Comparison of ENCODE assay signal across 8 mouse cellular contexts in genomic region chr11:22990393-22991126, GRCm38 (mm10). TPM values are rescaled to one million over a fixed set of nuclear protein-coding genes. Genes with fewer than 3 reads are reported as not detected.
DNase-seq lines count a peak whose midpoint lies in the region; ATAC-seq and TF ChIP-seq lines count a peak whose summit lies in the region.

Gene Cct4 (plus strand): TSS chr11:22990519.

- H3K36me3 ChIP-seq in heart, embryonic 10.5 days, result peaks cover 25% of the 10 kb centered on the region
- peaks cover 15% of the 10 kb centered on the region for H3K36me3 ChIP-seq in kidney, embryonic 16.5 days (ENCODE audit: insufficient read depth, low read length)
- peaks cover 16% of the 10 kb centered on the region for H3K36me3 ChIP-seq in liver, adult 2 months (ENCODE audit: control insufficient read depth, insufficient read depth, low read length)
- H3K36me3 ChIP-seq in myocyte (ENCODE audit: control insufficient read depth, insufficient read depth), result peaks cover 16% of the 10 kb centered on the region
- H3K36me3 ChIP-seq in splenic B cell, adult 2 months (ENCODE audit: control insufficient read depth, insufficient read depth, low read length, poor library complexity, severe bottlenecking), result peaks cover 3% of the 10 kb centered on the region

- H3K27ac ChIP-seq in bone marrow macrophage, adult 2 months (ENCODE audit: insufficient read depth, low read depth, low read length), result peak within 1 kb of the TSS; percentile 69
- H3K27ac ChIP-seq in embryonic fibroblast, embryonic 13.5 days (ENCODE audit: insufficient read depth, low read length), result peak within 1 kb of the TSS; percentile 73
- peak within 1 kb of the TSS; percentile 99 for H3K27ac ChIP-seq in heart, embryonic 10.5 days
- peak within 1 kb of the TSS; percentile 93 for H3K27ac ChIP-seq in kidney, embryonic 16.5 days (ENCODE audit: low read length)
- H3K27ac ChIP-seq in liver, adult 2 months (replicated peaks; ENCODE audit: insufficient read depth, low read depth, low read length), result peak within 1 kb of the TSS; percentile 68

- DNase-seq in A20 (ENCODE audit: low read depth, low spot score), result peak; percentile 95
- peak; percentile 98 for DNase-seq in heart, embryonic 10.5 days (ENCODE audit: low spot score)
- DNase-seq in liver, adult 2 months (ENCODE audit: extremely low read depth, low read depth, low spot score), result peak; percentile 91
- DNase-seq in splenic B cell, adult 2 months (ENCODE audit: low read depth, low spot score), result peak; percentile 91

- no peaks in the 10 kb centered on the region for H3K27me3 ChIP-seq in heart, embryonic 10.5 days (ENCODE audit: insufficient read depth, poor library complexity, severe bottlenecking)
- H3K27me3 ChIP-seq in kidney, embryonic 16.5 days (ENCODE audit: insufficient read depth, low read length), result no peaks in the 10 kb centered on the region
- no peaks in the 10 kb centered on the region for H3K27me3 ChIP-seq in liver, adult 2 months (ENCODE audit: control insufficient read depth, insufficient read depth, low read length)
- H3K27me3 ChIP-seq in myocyte (ENCODE audit: control insufficient read depth, insufficient read depth, insufficient read length), result no peaks in the 10 kb centered on the region
- H3K27me3 ChIP-seq in splenic B cell, adult 2 months (ENCODE audit: control insufficient read depth, insufficient read depth, low read length, poor library complexity, severe bottlenecking), result no peaks in the 10 kb centered on the region

- H3K4me1 ChIP-seq in bone marrow macrophage, adult 2 months (ENCODE audit: control insufficient read depth, insufficient read depth, low read length), result peaks cover 4% of the 10 kb centered on the region
- H3K4me1 ChIP-seq in embryonic fibroblast, embryonic 13.5 days (ENCODE audit: control insufficient read depth, insufficient read depth, low read length), result no peaks in the 10 kb centered on the region; the same call in 1 of the 2 replicates
- peaks cover 10% of the 10 kb centered on the region for H3K4me1 ChIP-seq in heart, embryonic 10.5 days
- peaks cover 11% of the 10 kb centered on the region for H3K4me1 ChIP-seq in kidney, embryonic 16.5 days (ENCODE audit: insufficient read depth, low read length)
- peaks cover 7% of the 10 kb centered on the region for H3K4me1 ChIP-seq in liver, adult 2 months (ENCODE audit: control insufficient read depth, insufficient read depth, low read length)

- no peaks in the 10 kb centered on the region for H3K9me3 ChIP-seq in heart, embryonic 10.5 days
- H3K9me3 ChIP-seq in kidney, embryonic 16.5 days (ENCODE audit: low read length), result no peaks in the 10 kb centered on the region

- peak within 1 kb of the TSS; percentile 32 for H3ac ChIP-seq in myocyte (ENCODE audit: control insufficient read depth, insufficient read length)

- peak; percentile 99 for ATAC-seq in kidney, embryonic 16.5 days (ENCODE audit: low FRiP score, low TSS enrichment)

- under 1% methylated on average over 66 of the region's 66 CpGs for whole genome bisulfite sequencing in heart, embryonic 10.5 days
- under 1% methylated on average over 60 of the region's 66 CpGs for WGBS in kidney, embryonic 16.5 days
- WGBS in liver, adult 2 months, result under 1% methylated on average over 66 of the region's 66 CpGs

- no peak for TF ChIP-seq CTCF in bone marrow macrophage, adult 2 months (IDR thresholded peaks at IDR 0.05; ENCODE audit: low read depth, low read length)
- TF ChIP-seq CTCF in embryonic fibroblast, embryonic 13.5 days (IDR thresholded peaks at IDR 0.05; ENCODE audit: borderline replicate concordance, insufficient read depth, low read length), result no peak
- TF ChIP-seq CTCF in liver, adult 2 months (IDR thresholded peaks at IDR 0.05; ENCODE audit: low read depth, low read length), result no peak

- peak within 1 kb of the TSS; percentile 99 for H3K4me2 ChIP-seq in kidney, embryonic 16.5 days (replicated peaks; ENCODE audit: low read depth, low read length)
- peak within 1 kb of the TSS; percentile 95 for H3K4me2 ChIP-seq in myocyte (ENCODE audit: low read depth)

- 0 out of 2 replicates have a peak, but pooled peaks have one; percentile 45 for TF ChIP-seq POLR2A in bone marrow macrophage, adult 2 months (IDR thresholded peaks at IDR 0.05; ENCODE audit: borderline replicate concordance, low read depth, low read length)
- peak; percentile 90 for TF ChIP-seq POLR2A in embryonic fibroblast, embryonic 13.5 days (IDR thresholded peaks at IDR 0.05; ENCODE audit: low read depth, low read length)
- TF ChIP-seq POLR2A in liver, adult 2 months (IDR thresholded peaks at IDR 0.05; ENCODE audit: extremely low read depth, insufficient read depth, low read length), result peak; percentile 66; the same call in 1 of the 2 replicates
- TF ChIP-seq POLR2A in myocyte (IDR thresholded peaks at IDR 0.05; ENCODE audit: insufficient read length, low read depth), result peak; percentile 83

- peak within 1 kb of the TSS; percentile 73 for H3K4me3 ChIP-seq in bone marrow macrophage, adult 2 months (ENCODE audit: insufficient read depth, low read length)
- H3K4me3 ChIP-seq in embryonic fibroblast, embryonic 13.5 days (ENCODE audit: insufficient read depth, low read length), result peak within 1 kb of the TSS; percentile 99
- H3K4me3 ChIP-seq in heart, embryonic 10.5 days, result peak within 1 kb of the TSS; percentile 98
- H3K4me3 ChIP-seq in kidney, embryonic 16.5 days (ENCODE audit: low read length), result peak within 1 kb of the TSS; percentile 97
- H3K4me3 ChIP-seq in liver, adult 2 months (ENCODE audit: insufficient read depth, low read depth, low read length), result peak within 1 kb of the TSS; percentile 81
- H3K4me3 ChIP-seq in myocyte, result peak within 1 kb of the TSS; percentile 49

- peaks cover 15% of the 10 kb centered on the region for H3K79me2 ChIP-seq in liver, adult 2 months (ENCODE audit: control insufficient read depth, insufficient read depth, low read length)
- peaks cover 40% of the 10 kb centered on the region for H3K79me2 ChIP-seq in myocyte (ENCODE audit: control insufficient read depth, insufficient read depth)

- H3K9ac ChIP-seq in kidney, embryonic 16.5 days (replicated peaks; ENCODE audit: low read length), result peak within 1 kb of the TSS; percentile 97
- H3K9ac ChIP-seq in liver, adult 2 months (ENCODE audit: low read depth, low read length), result peak within 1 kb of the TSS; percentile 73

TF ChIP-seq in myocyte, 11 proteins besides CTCF, POLR2A, EP300 and RAD21:
- TF ChIP-seq MYOG (IDR thresholded peaks at IDR 0.05; ENCODE audit: control insufficient read depth in 1 of 3, insufficient read depth in 1 of 3, insufficient read length in 2 of 3, low read depth in 2 of 3) (peak in 1 of 3 experiments; percentile 27), CEBPB (IDR thresholded peaks at IDR 0.05; ENCODE audit: insufficient read depth, poor library complexity, severe bottlenecking) (no peak), TCF12 (IDR thresholded peaks at IDR 0.05; ENCODE audit: insufficient read depth, poor library complexity, severe bottlenecking) (no peak), E2F4 (IDR thresholded peaks at IDR 0.05; ENCODE audit: insufficient read depth) (peak; percentile 28), SRF (IDR thresholded peaks at IDR 0.05; ENCODE audit: control insufficient read depth, insufficient read length, low read depth) (peak; percentile 86), POLR2AphosphoS2 (IDR thresholded peaks at IDR 0.05; ENCODE audit: insufficient read length, low read depth) (peak; percentile 95), MYOD1 (IDR thresholded peaks at IDR 0.05; ENCODE audit: control insufficient read depth in 1 of 3, insufficient read length in 2 of 3, low read depth in 2 of 3) (peak in 1 of 3 experiments; percentile 27), MAX (IDR thresholded peaks at IDR 0.05; ENCODE audit: low read depth) (peak; percentile 79), REST (IDR thresholded peaks at IDR 0.05; ENCODE audit: insufficient read depth, insufficient read length) (no peak)

RNA-seq across cellular contexts. Expression of gene Cct4, which starts in this region (rescaled TPM):
- 132 and 134 TPM in 2 replicates for polyA plus RNA-seq in bone marrow macrophage, adult 2 months (2012; ENCODE audit: insufficient read depth, insufficient read length, missing spikeins)
- 391 and 422 TPM in 2 replicates for polyA plus RNA-seq in embryonic fibroblast, embryonic 13.5 days (2011; ENCODE audit: insufficient read length, low read depth, missing spikeins)
- 292 and 340 TPM in 2 replicates for polyA plus RNA-seq in heart, embryonic 10.5 days (2016; fragmentation: Nextera tagmentation; extraction: Ambion mirVana)
- polyA plus RNA-seq in kidney, embryonic 16.5 days (2015; fragmentation: Nextera tagmentation; extraction: Ambion mirVana), result 300 and 303 TPM in 2 replicates
- total RNA-seq in liver, adult 2 months (2014; rRNA removed), result 86.8 and 92.2 TPM in 2 replicates
- 89.2 and 136 TPM in 2 replicates for polyA plus RNA-seq in liver, adult 2 months (2012; rRNA removed)
- 187 TPM for polyA plus RNA-seq in myocyte (2012; fragmentation: generic; extraction: Trizol)

Comparison
In these comparisons a context has a peak if more than half of its experiments do, and no peak if none do; other contexts are left out.
1. Peak in every context shown above with its lines: DNase-seq, ATAC-seq, H3K4me3 ChIP-seq and H3K27ac ChIP-seq.
2. H3K4me3 ChIP-seq: peak in every context shown above with its lines; median percentile 99 in embryonic fibroblast, embryonic 13.5 days; 98 in heart, embryonic 10.5 days; 97 in kidney, embryonic 16.5 days; 81 in liver, adult 2 months; 73 in bone marrow macrophage, adult 2 months; 49 in myocyte.